Mouse (Mus musculus) forebrain, embryonic 14.5 days (tissue): ENCODE results near the gene Tmem69. TPM values are rescaled to one million over a fixed set of nuclear protein-coding genes. Genes with fewer than 3 reads are reported as not detected.

Experiments used
- ATAC-seq: fragments of 200-750 bp; cut with Nextera tagmentation; 2 replicates; pipeline ENCODE4 v1.8.0; 2017; ENCODE audit warnings: mild to moderate bottlenecking, moderate library complexity
- DNase-seq: peaks from one replicate; pipeline ENCODE4 v3.0.0-alpha.2; 2015; ENCODE audit warnings: low spot score
- H3K27ac ChIP-seq: fragments of 300-500 bp; sonication (generic); 2 replicates; pipeline ENCODE4 v1.5.1; 2014; ENCODE audit warnings: low read depth, mild to moderate bottlenecking, control low read depth, low read length, moderate library complexity
- H3K27me3 ChIP-seq: fragments of 300-500 bp; sonication (generic); replicated peaks from 2 replicates; pipeline ENCODE4 v1.6.1; 2014; ENCODE audit warnings: low read length, control low read depth, mixed read lengths; ENCODE audit not compliant: control insufficient read depth, insufficient read depth
- H3K36me3 ChIP-seq: fragments of 300-500 bp; sonication (generic); 2 replicates; pipeline ENCODE4 v1.6.1; 2014; ENCODE audit warnings: low read length, control low read depth; ENCODE audit not compliant: control insufficient read depth, insufficient read depth
- H3K4me1 ChIP-seq: fragments of 300-500 bp; sonication (generic); 2 replicates; pipeline ENCODE4 v1.6.1; 2014; ENCODE audit warnings: antibody characterized with exemption, low read length, control low read depth; ENCODE audit not compliant: control insufficient read depth, insufficient read depth
- H3K4me2 ChIP-seq: fragments of 300-500 bp; sonication (generic); 2 replicates; pipeline ENCODE4 v1.6.1; 2014; ENCODE audit warnings: mild to moderate bottlenecking, control low read depth, low read length
- H3K4me3 ChIP-seq: fragments of 300-500 bp; sonication (generic); 2 replicates; pipeline ENCODE4 v1.5.1; 2014; ENCODE audit warnings: low read depth, low read length, control low read depth
- H3K9ac ChIP-seq: fragments of 300-500 bp; sonication (generic); 2 replicates; pipeline ENCODE4 v1.6.1; 2014; ENCODE audit warnings: mild to moderate bottlenecking, low read length, control low read depth, moderate library complexity
- H3K9me3 ChIP-seq: fragments of 300-500 bp; sonication (generic); replicated peaks from 2 replicates; pipeline ENCODE4 v1.6.1; 2016; ENCODE audit warnings: low read length, control low read depth, mixed read lengths; ENCODE audit not compliant: control insufficient read depth
- WGBS: fragments of 180-500 bp; shearing (Covaris S2); extraction: QIAGEN DNeasy Blood & Tissue Kit; methylation state at CpG from one replicate; pipeline ENCODE4 v1.1.7; 2014; 5-methylcytosine and 5-hydroxymethylcytosine counted together
- polyA plus RNA-seq: library from polyadenylated mRNA; unstranded; fragments of >200 nt; fragmentation: Nextera tagmentation; extraction: Ambion mirVana; gene quantifications from 2 replicates; pipeline ENCODE4 v1.2.1, GENCODE M21; 2014

Tmem69 gene
- polyA plus RNA-seq, 1 experiment from 2014 or later, result 32.2 TPM

DNA sequence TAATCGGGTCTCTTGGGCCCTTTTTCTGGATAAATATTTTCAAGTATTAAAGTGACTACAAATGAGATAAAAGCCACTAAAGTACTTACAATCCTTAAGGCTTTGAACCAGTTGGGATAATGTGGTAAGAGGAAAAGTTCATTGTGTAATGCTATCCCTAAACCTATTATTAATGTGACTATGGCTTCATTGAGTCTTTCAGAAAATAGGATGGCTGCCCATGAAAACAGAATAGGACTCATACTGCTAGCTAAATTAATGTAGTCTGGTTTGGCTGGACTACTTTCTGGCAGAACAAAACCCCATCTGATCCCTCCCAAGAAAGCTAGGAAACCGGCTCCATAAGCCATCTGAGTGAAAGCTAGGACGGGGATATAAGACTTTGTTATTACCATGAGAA, 2.7 kb downstream of the Tmem69 start:
- H3K36me3 ChIP-seq, result peaks cover 17% of the 10 kb centered on the region
- H3K27ac ChIP-seq, result no peak overlapping the region
- H3K9me3 ChIP-seq, result no peaks in the 10 kb centered on the region
- DNase-seq (no peak), ATAC-seq (no peak)
- H3K9ac ChIP-seq, result no peak overlapping the region
- H3K4me1 ChIP-seq, result peaks cover 4% of the 10 kb centered on the region; the same call in 1 of the 2 replicates
- H3K4me2 ChIP-seq, result no peak overlapping the region
- no peaks in the 10 kb centered on the region for H3K27me3 ChIP-seq
- WGBS, result 82% methylated on average over 3 of the region's 3 CpGs
- H3K4me3 ChIP-seq, result no peak overlapping the region

DNA sequence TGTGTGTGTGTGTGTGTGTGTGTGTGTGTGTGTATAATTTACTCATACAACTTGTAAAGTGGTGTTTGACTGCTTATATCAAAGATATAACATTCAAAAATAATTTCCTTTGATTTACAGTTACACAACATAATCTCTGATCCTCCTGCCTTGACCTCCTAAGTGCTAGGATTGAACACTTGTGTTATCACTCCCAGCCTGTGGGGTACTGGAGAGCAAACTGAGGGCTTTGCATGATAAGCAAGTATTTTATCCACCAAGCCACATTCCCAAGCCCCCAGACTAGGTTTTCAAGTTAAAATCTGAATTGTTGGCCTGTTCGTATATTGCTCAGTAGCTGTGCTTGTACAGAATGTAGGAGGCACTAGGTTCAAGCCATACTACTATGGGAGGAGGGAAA, 5.3 kb downstream of the Tmem69 start:
- no peak for DNase-seq
- no peak for ATAC-seq
- WGBS, result 94% methylated on average over 1 of the region's 1 CpGs
- Histone ChIP-seq H3K9me3 (no peaks in the 10 kb centered on the region), H3K27ac (no peak overlapping the region), H3K4me1 (no peaks in the 10 kb centered on the region), H3K4me3 (no peak overlapping the region), H3K27me3 (no peaks in the 10 kb centered on the region), H3K9ac (no peak overlapping the region), H3K36me3 (peaks cover 17% of the 10 kb centered on the region), H3K4me2 (no peak overlapping the region)

DNA sequence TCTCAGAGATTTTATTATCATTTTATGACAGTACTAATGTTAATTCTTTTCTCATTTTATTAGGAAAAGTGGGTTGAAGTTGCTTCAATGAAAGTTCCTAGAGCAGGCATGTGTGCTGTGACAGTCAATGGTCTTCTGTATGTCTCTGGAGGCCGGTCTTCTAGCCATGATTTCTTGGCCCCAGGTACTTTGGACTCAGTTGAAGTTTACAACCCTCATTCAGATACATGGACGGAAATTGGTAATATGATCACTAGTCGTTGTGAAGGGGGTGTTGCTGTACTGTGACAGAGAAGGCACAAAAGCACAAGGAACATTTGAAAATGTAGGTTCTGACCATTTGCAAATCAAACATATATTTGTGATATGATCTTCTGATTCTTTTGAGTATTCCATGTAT, 18.0 kb downstream of the Tmem69 start:
- Histone ChIP-seq H3K9ac (no peak overlapping the region), H3K4me3 (no peak overlapping the region), H3K27me3 (no peaks in the 10 kb centered on the region), H3K4me1 (no peaks in the 10 kb centered on the region), H3K4me2 (no peak overlapping the region), H3K36me3 (peaks cover 16% of the 10 kb centered on the region), H3K9me3 (no peaks in the 10 kb centered on the region), H3K27ac (no peak overlapping the region)
- ATAC-seq, result no peak
- DNase-seq, result no peak
- WGBS, result 92% methylated on average over 3 of the region's 3 CpGs

DNA sequence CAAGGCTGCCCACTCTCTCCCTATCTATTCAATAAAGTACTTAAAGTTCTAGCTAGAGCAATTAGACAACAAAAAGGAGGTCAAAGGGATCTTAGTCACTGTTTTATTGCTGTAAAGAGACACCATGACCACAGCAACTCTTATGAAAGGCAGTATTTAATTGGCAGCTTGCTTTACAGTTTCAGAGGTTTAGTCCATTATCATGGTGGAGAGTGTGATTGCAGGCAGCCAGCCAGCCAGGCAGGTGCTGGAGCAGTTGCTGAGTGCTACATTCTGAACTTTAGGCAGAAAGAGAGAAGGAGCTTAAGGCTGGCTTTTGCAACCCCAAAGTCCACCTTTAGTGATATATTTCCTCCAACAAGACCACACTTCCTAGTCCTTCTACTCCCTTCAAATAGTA, 19.4 kb downstream of the Tmem69 start:
- Histone ChIP-seq H3K4me1 (no peaks in the 10 kb centered on the region), H3K27me3 (no peaks in the 10 kb centered on the region), H3K9ac (no peak overlapping the region), H3K4me2 (no peak overlapping the region), H3K9me3 (no peaks in the 10 kb centered on the region), H3K4me3 (no peak overlapping the region), H3K36me3 (peaks cover 17% of the 10 kb centered on the region), H3K27ac (no peak overlapping the region)
- ATAC-seq (no peak), DNase-seq (no peak)

DNA sequence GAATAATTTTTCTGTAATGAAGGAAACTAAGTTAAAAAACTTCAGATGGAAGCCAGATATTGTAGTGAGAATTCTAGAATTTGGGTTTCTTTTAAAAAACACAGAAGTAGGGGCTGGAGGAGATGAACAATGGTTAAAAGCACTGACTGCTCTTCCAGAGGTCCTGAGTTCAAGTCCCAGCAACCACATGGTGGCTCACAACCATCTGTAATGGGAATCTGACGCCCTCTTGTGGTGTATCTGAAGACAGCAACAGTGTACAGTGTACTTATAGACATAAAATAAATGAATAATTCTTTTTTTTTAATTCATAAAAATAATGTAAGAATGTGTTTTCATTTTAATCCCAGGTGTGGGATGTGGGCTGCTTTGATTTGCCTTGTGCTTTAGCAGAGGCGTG, 24.6 kb downstream of the Tmem69 start:
- Histone ChIP-seq H3K36me3 (peaks cover 20% of the 10 kb centered on the region), H3K9me3 (no peaks in the 10 kb centered on the region), H3K27me3 (no peaks in the 10 kb centered on the region), H3K4me1 (no peaks in the 10 kb centered on the region), H3K4me3 (no peak overlapping the region), H3K9ac (no peak overlapping the region), H3K4me2 (no peak overlapping the region), H3K27ac (no peak overlapping the region)
- ATAC-seq, result no peak
- WGBS, result 59% methylated on average over 2 of the region's 2 CpGs
- DNase-seq, result no peak

DNA sequence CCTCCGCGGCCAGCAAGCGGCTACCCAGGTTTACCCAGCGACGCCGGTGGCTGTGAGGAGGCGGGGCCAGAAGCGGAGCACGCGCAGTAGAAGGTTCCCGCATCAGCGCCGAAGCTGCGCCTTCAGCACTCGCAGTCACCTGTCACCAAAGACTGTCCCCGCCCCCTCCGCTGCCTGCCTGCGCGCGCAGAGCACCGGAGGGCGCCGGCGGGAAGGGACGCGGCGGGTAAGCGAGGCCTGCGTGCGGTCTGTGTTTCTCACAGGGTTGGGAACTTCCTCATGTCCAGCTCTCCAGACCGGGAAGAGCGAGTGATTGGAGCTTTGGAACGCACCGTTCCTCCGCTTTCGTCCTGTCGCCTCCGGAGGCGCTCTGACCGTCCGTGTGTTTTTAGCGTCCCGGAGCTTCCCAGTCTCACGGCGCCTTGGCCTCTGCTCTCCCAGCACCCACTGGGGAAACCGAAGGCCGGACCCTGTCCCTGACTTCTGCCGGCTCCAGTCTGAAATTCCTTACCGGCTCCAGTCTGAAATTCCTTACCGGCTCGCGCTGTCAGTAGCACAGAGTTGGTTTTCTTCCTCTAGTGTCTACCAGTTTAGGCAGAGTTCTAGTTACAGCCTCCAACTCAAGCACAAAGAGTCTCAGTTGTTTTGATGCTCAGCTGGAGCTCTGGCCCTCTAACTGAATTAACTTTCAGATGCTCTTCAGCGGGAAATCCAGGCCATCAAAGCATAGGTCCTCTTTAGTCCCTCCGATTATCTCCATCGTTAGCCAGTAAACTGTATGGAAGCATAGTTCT, 48.1 kb downstream of the Tmem69 start, which contains the start of gene Ipp:
Ipp (plus strand) TSS at position 125 of the 794 bp plus-strand sequence.
- under 1% methylated on average over 53 of the region's 55 CpGs for whole genome bisulfite sequencing

DNA sequence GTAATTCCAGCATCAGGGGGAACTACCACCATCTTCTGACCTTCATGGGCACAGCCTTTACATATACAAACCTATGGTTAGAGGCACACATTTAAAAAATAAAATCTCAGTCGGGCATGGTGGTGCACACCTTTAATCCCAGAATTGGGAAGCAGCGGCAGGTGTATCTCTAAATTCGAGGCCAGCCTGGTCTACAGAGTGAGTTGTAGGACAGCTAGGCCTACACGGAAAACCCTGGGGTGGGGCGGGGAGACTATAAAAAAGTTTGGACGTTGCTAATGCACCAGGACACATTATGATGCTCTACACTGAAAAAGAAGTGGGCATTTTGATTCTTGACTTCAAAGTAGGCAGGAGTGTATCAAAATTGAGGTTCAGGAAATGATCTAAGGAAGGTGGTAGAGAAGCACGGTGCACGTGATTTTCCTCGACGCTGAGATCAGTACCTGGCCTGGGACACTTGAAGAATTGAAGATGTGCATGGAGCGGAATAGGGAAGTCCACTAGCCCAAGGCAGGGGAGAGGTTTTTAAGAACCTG, 48.8 kb downstream of the Tmem69 start:
- DNase-seq (no peak), ATAC-seq (peak; percentile 18)
- H3K27ac ChIP-seq, result no peak overlapping the region
- no peaks in the 10 kb centered on the region for H3K27me3 ChIP-seq
- H3K9me3 ChIP-seq, result no peaks in the 10 kb centered on the region
- H3K4me3 ChIP-seq, result peak overlapping the region; percentile 63
- H3K4me2 ChIP-seq, result peak overlapping the region; percentile 73
- H3K36me3 ChIP-seq, result no peaks in the 10 kb centered on the region
- WGBS, result 29% methylated on average over 11 of the region's 11 CpGs
- H3K9ac ChIP-seq, result peak overlapping the region; percentile 84
- H3K4me1 ChIP-seq, result peaks cover 11% of the 10 kb centered on the region; the same call in 1 of the 2 replicates

More for the DNA sequence above, 48.1 kb downstream of the Tmem69 start, which contains the start of gene Ipp:
- Histone ChIP-seq H3K4me1 (peaks cover 11% of the 10 kb centered on the region; the same call in 1 of the 2 replicates), H3K27ac (peak within 1 kb of the TSS; percentile 87), H3K36me3 (no peaks in the 10 kb centered on the region), H3K9me3 (no peaks in the 10 kb centered on the region), H3K27me3 (no peaks in the 10 kb centered on the region), H3K4me2 (peak within 1 kb of the TSS; percentile 73), H3K4me3 (peak within 1 kb of the TSS; percentile 63), H3K9ac (peak within 1 kb of the TSS; percentile 84)
- ATAC-seq, result peak; percentile 99
- peak; percentile 97 for DNase-seq
